Mouse (Mus musculus): Measurements from ENCODE around the gene Nfrkb. TPM values are rescaled to one million over a fixed set of nuclear protein-coding genes. Genes with fewer than 3 reads are reported as not detected.

Nfrkb gene
- polyA plus RNA-seq, 1 experiment from 2014 or later: 18.2 TPM

GRCm38 (mm10) chr9:31440366-31440765, 54.4 kb downstream of the Nfrkb start:
- no peaks in the 10 kb centered on the region for H3K36me3 ChIP-seq (ENCODE audit: control insufficient read depth, insufficient read depth, low read length)
- no peak for ATAC-seq (ENCODE audit: insufficient number of reproducible peaks, insufficient read depth, low FRiP score, low read depth)
- H3K4me3 ChIP-seq (ENCODE audit: control insufficient read depth in 1 of 2, insufficient read depth in 1 of 2, low read depth in 1 of 2, low read length in 2 of 2): no peak overlapping the region
- no peaks in the 10 kb centered on the region for H3K4me1 ChIP-seq (ENCODE audit: control insufficient read depth in 2 of 2, insufficient read depth in 2 of 2, low read length in 2 of 2)
- no peaks in the 10 kb centered on the region for H3K9me3 ChIP-seq (ENCODE audit: control insufficient read depth, low read length)
- no peak overlapping the region for H3K27ac ChIP-seq (replicated peaks in 1 of 2; ENCODE audit: control insufficient read depth in 1 of 2, insufficient read depth in 1 of 2, low read depth in 2 of 2, low read length in 2 of 2)
- no peak overlapping the region for H3K4me2 ChIP-seq (ENCODE audit: low read length)
- no peak overlapping the region for H3K9ac ChIP-seq (ENCODE audit: low read length)
- no peaks in the 10 kb centered on the region for H3K27me3 ChIP-seq (ENCODE audit: control insufficient read depth, insufficient read depth, low read length)
- WGBS: 85% methylated on average over 5 of the region's 5 CpGs

- ATAC-seq (ENCODE audit: insufficient number of reproducible peaks, insufficient read depth, low FRiP score, low read depth): no peak
- no peaks in the 10 kb centered on the region for H3K27me3 ChIP-seq (ENCODE audit: control insufficient read depth, insufficient read depth, low read length)
- no peaks in the 10 kb centered on the region for H3K36me3 ChIP-seq (ENCODE audit: control insufficient read depth, insufficient read depth, low read length)
- H3K27ac ChIP-seq (replicated peaks in 1 of 2; ENCODE audit: control insufficient read depth in 1 of 2, insufficient read depth in 1 of 2, low read depth in 2 of 2, low read length in 2 of 2): no peak overlapping the region
- WGBS: 83% methylated on average over 3 of the region's 3 CpGs
- no peak overlapping the region for H3K9ac ChIP-seq (ENCODE audit: low read length)
- no peak overlapping the region for H3K4me2 ChIP-seq (ENCODE audit: low read length)
- H3K4me1 ChIP-seq (ENCODE audit: control insufficient read depth in 2 of 2, insufficient read depth in 2 of 2, low read length in 2 of 2): no peaks in the 10 kb centered on the region
- no peak overlapping the region for H3K4me3 ChIP-seq (ENCODE audit: control insufficient read depth in 1 of 2, insufficient read depth in 1 of 2, low read depth in 1 of 2, low read length in 2 of 2)
- H3K9me3 ChIP-seq (ENCODE audit: control insufficient read depth, low read length): no peaks in the 10 kb centered on the region
Measured at GRCm38 (mm10) chr9:31441487-31441886, 55.5 kb downstream of the Nfrkb start.

- Histone ChIP-seq H3K27ac (replicated peaks in 1 of 2; ENCODE audit: control insufficient read depth in 1 of 2, insufficient read depth in 1 of 2, low read depth in 2 of 2, low read length in 2 of 2) (no peak overlapping the region), H3K4me1 (ENCODE audit: control insufficient read depth in 2 of 2, insufficient read depth in 2 of 2, low read length in 2 of 2) (no peaks in the 10 kb centered on the region), H3K9me3 (ENCODE audit: control insufficient read depth, low read length) (no peaks in the 10 kb centered on the region), H3K27me3 (ENCODE audit: control insufficient read depth, insufficient read depth, low read length) (no peaks in the 10 kb centered on the region), H3K4me2 (ENCODE audit: low read length) (no peak overlapping the region), H3K9ac (ENCODE audit: low read length) (no peak overlapping the region), H3K4me3 (ENCODE audit: control insufficient read depth in 1 of 2, insufficient read depth in 1 of 2, low read depth in 1 of 2, low read length in 2 of 2) (no peak overlapping the region), H3K36me3 (ENCODE audit: control insufficient read depth, insufficient read depth, low read length) (no peaks in the 10 kb centered on the region)
- ATAC-seq (ENCODE audit: insufficient number of reproducible peaks, insufficient read depth, low FRiP score, low read depth): no peak
- WGBS: 50% methylated on average over 8 of the region's 8 CpGs
Measured at GRCm38 (mm10) chr9:31444236-31444635, 58.2 kb downstream of the Nfrkb start.

- 82% methylated on average over 7 of the region's 7 CpGs for WGBS
- Histone ChIP-seq H3K4me3 (ENCODE audit: control insufficient read depth in 1 of 2, insufficient read depth in 1 of 2, low read depth in 1 of 2, low read length in 2 of 2) (no peak overlapping the region), H3K36me3 (ENCODE audit: control insufficient read depth, insufficient read depth, low read length) (no peaks in the 10 kb centered on the region), H3K27ac (replicated peaks in 1 of 2; ENCODE audit: control insufficient read depth in 1 of 2, insufficient read depth in 1 of 2, low read depth in 2 of 2, low read length in 2 of 2) (no peak overlapping the region), H3K4me2 (ENCODE audit: low read length) (no peak overlapping the region), H3K4me1 (ENCODE audit: control insufficient read depth in 2 of 2, insufficient read depth in 2 of 2, low read length in 2 of 2) (no peaks in the 10 kb centered on the region), H3K9ac (ENCODE audit: low read length) (no peak overlapping the region), H3K27me3 (ENCODE audit: control insufficient read depth, insufficient read depth, low read length) (no peaks in the 10 kb centered on the region), H3K9me3 (ENCODE audit: control insufficient read depth, low read length) (no peaks in the 10 kb centered on the region)
- ATAC-seq (ENCODE audit: insufficient number of reproducible peaks, insufficient read depth, low FRiP score, low read depth): no peak
Measured at GRCm38 (mm10) chr9:31449145-31449772, 63.3 kb downstream of the Nfrkb start.

GRCm38 (mm10) chr9:31452166-31452565, 66.2 kb downstream of the Nfrkb start:
- no peak for ATAC-seq (ENCODE audit: insufficient number of reproducible peaks, insufficient read depth, low FRiP score, low read depth)
- no peaks in the 10 kb centered on the region for H3K9me3 ChIP-seq (ENCODE audit: control insufficient read depth, low read length)
- no peaks in the 10 kb centered on the region for H3K36me3 ChIP-seq (ENCODE audit: control insufficient read depth, insufficient read depth, low read length)
- 66% methylated on average over 10 of the region's 10 CpGs for WGBS
- no peak overlapping the region for H3K4me2 ChIP-seq (ENCODE audit: low read length)
- H3K4me1 ChIP-seq (ENCODE audit: control insufficient read depth in 2 of 2, insufficient read depth in 2 of 2, low read length in 2 of 2): no peaks in the 10 kb centered on the region
- H3K9ac ChIP-seq (ENCODE audit: low read length): no peak overlapping the region
- H3K27me3 ChIP-seq (ENCODE audit: control insufficient read depth, insufficient read depth, low read length): no peaks in the 10 kb centered on the region
- no peak overlapping the region for H3K4me3 ChIP-seq (ENCODE audit: control insufficient read depth in 1 of 2, insufficient read depth in 1 of 2, low read depth in 1 of 2, low read length in 2 of 2)
- H3K27ac ChIP-seq (replicated peaks in 1 of 2; ENCODE audit: control insufficient read depth in 1 of 2, insufficient read depth in 1 of 2, low read depth in 2 of 2, low read length in 2 of 2): no peak overlapping the region

GRCm38 (mm10) chr9:31454356-31454755, 68.4 kb downstream of the Nfrkb start:
- no peak for ATAC-seq (ENCODE audit: insufficient number of reproducible peaks, insufficient read depth, low FRiP score, low read depth)
- Histone ChIP-seq H3K9ac (ENCODE audit: low read length) (no peak overlapping the region), H3K9me3 (ENCODE audit: control insufficient read depth, low read length) (no peaks in the 10 kb centered on the region), H3K36me3 (ENCODE audit: control insufficient read depth, insufficient read depth, low read length) (no peaks in the 10 kb centered on the region), H3K4me2 (ENCODE audit: low read length) (no peak overlapping the region), H3K27me3 (ENCODE audit: control insufficient read depth, insufficient read depth, low read length) (no peaks in the 10 kb centered on the region), H3K27ac (replicated peaks in 1 of 2; ENCODE audit: control insufficient read depth in 1 of 2, insufficient read depth in 1 of 2, low read depth in 2 of 2, low read length in 2 of 2) (no peak overlapping the region), H3K4me1 (ENCODE audit: control insufficient read depth in 2 of 2, insufficient read depth in 2 of 2, low read length in 2 of 2) (no peaks in the 10 kb centered on the region), H3K4me3 (ENCODE audit: control insufficient read depth in 1 of 2, insufficient read depth in 1 of 2, low read depth in 1 of 2, low read length in 2 of 2) (no peak overlapping the region)
- 67% methylated on average over 1 of the region's 1 CpGs for WGBS

GRCm38 (mm10) chr9:31463190-31463589, 77.2 kb downstream of the Nfrkb start:
- no peak overlapping the region for H3K27ac ChIP-seq (replicated peaks in 1 of 2; ENCODE audit: control insufficient read depth in 1 of 2, insufficient read depth in 1 of 2, low read depth in 2 of 2, low read length in 2 of 2)
- no peaks in the 10 kb centered on the region for H3K9me3 ChIP-seq (ENCODE audit: control insufficient read depth, low read length)
- peak overlapping the region in 1 of 2 experiments; percentile 22; a peak in 1 of 4 replicates for H3K4me3 ChIP-seq (ENCODE audit: control insufficient read depth in 1 of 2, insufficient read depth in 1 of 2, low read depth in 1 of 2, low read length in 2 of 2)
- 45% methylated on average over 9 of the region's 9 CpGs for WGBS
- H3K4me1 ChIP-seq (ENCODE audit: control insufficient read depth in 2 of 2, insufficient read depth in 2 of 2, low read length in 2 of 2): peaks cover 2 to 9% of the 10 kb centered on the region in 2 experiments; a peak in 2 of 4 replicates
- H3K27me3 ChIP-seq (ENCODE audit: control insufficient read depth, insufficient read depth, low read length): peaks cover 37% of the 10 kb centered on the region
- no peaks in the 10 kb centered on the region for H3K36me3 ChIP-seq (ENCODE audit: control insufficient read depth, insufficient read depth, low read length)
- no peak for ATAC-seq (ENCODE audit: insufficient number of reproducible peaks, insufficient read depth, low FRiP score, low read depth)
- no peak overlapping the region for H3K9ac ChIP-seq (ENCODE audit: low read length)
- H3K4me2 ChIP-seq (ENCODE audit: low read length): peak overlapping the region; percentile 54

Data from heart, embryonic 14.5 days (tissue).